Mouse (Mus musculus): ENCODE data around the gene Lhx5.

DNA sequence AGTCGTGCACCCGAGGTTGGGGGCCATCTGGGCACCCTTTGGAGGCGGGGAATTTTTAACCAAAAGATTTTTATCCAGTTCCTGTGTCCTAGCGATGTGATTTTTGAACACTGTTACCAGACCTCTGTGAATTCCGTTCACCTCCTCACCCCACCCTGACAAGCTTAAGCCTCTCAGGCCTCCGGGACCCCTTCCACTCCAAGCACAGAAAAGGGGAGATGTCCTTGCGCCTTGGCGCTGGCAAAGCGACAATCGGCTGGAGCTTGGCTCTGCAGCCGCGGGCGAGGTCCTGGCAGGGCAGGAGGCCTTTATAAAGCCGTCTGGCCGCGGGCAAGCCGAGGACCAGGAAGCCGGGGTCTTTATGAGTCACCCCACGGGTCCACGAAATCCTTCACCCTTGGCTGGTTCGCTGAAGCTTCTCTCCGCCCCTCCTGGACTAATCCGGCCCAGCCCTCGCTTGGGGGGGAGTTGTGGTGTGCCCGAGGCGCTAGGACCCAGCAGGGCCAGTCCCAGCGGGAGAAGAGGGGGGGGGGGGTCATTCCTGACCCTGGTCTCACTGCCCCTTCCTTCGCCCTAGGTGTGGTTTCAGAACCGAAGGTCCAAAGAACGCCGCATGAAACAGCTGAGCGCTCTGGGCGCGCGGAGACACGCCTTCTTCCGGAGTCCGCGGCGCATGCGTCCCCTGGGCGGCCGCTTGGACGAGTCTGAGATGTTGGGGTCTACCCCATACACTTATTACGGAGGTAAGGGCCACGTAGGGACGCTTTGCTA lies 4.4 kb downstream of the Lhx5 start:
- no peak for TF ChIP-seq CTCF (IDR thresholded peaks at IDR 0.05; ENCODE audit: low read depth)
- TF ChIP-seq EP300 (IDR thresholded peaks at IDR 0.05; ENCODE audit: low read depth), result no peak

Data from heart, postnatal 0 days (tissue).